25 mouse cellular contexts compared by ENCODE assay signal in the genomic region with DNA sequence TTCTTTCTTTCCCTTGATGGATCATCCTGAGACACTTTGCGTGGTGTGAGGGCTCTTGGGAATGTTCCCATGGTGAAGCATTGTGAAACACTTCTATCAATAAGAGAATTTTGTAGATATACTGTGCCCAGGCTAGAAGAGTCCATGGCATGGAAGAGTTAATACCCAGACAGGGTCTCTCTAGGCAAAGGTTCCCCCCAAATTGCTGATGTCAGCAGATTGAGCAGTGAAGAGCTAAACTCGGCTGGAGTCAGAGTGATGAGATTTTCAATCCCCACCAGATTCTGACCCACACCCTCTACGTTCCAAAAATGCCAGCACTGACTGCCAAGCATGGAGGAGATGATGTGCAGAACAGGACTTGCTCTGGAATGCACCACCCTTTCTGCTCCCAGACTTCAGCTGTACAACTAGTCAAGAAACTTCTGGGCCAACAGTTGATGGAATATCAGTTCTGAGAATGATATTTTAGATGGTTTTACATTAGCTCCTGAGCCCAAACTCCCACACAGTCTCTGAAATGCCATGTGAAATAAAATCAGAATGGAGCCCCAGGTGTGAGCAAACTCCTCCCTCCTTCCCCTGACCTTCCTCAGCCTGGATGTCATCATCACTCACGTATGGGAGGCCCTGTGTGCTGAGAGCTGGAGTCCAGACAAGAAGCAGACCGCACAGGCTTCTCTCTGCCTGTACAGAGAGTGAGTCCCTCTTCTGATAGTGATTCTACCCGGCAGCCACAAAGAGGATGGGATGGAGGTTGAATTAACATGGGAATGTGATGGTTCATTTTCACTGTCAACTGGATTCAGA.
DNase-seq lines count a peak whose midpoint lies in the region; ATAC-seq and TF ChIP-seq lines count a peak whose summit lies in the region.
"Had no signal": no experiment of that assay in that cellular context is flagged by ENCODE, and none has a peak within 500 bp of the region (broad histone marks: within the 10 kb centered on the region; RNA-seq: fewer than 3 reads in every experiment).

No protein-coding gene starts in this region.

- H3K36me3 ChIP-seq in heart, embryonic 14.5 days (ENCODE audit: control insufficient read depth, insufficient read depth, low read length), result no peaks in the 10 kb centered on the region
- no peaks in the 10 kb centered on the region for H3K36me3 ChIP-seq in intestine, embryonic 14.5 days (ENCODE audit: control insufficient read depth, insufficient read depth, low read length)
- no peaks in the 10 kb centered on the region for H3K36me3 ChIP-seq in intestine, postnatal 0 days (ENCODE audit: control insufficient read depth, insufficient read depth)
- H3K36me3 ChIP-seq in stomach, embryonic 14.5 days (ENCODE audit: control insufficient read depth, insufficient read depth, low read length), result no peaks in the 10 kb centered on the region
- H3K36me3 ChIP-seq in stomach, postnatal 0 days (ENCODE audit: control insufficient read depth, insufficient read depth, low read length), result no peaks in the 10 kb centered on the region
- no peaks in the 10 kb centered on the region for H3K36me3 ChIP-seq in stomach, embryonic 16.5 days (ENCODE audit: control insufficient read depth, insufficient read depth, low read length)
- H3K36me3 ChIP-seq in forebrain, embryonic 10.5 days (replicated peaks), result no peaks in the 10 kb centered on the region
- H3K36me3 ChIP-seq: forebrain, embryonic 12.5 days; hindbrain, embryonic 10.5 days; limb, embryonic 12.5 days; midbrain, embryonic 12.5 days had no signal

- no peak for TF ChIP-seq CTCF in intestine, postnatal 0 days (IDR thresholded peaks at IDR 0.05; ENCODE audit: low read depth)
- no peak for TF ChIP-seq CTCF in stomach, postnatal 0 days (IDR thresholded peaks at IDR 0.05; ENCODE audit: low read depth)

- ATAC-seq in heart, embryonic 14.5 days (ENCODE audit: insufficient number of reproducible peaks, insufficient read depth, low FRiP score, low read depth), result peak; percentile 66; the same call in 1 of the 2 replicates
- ATAC-seq in intestine, embryonic 14.5 days (replicated peaks; ENCODE audit: low FRiP score, low TSS enrichment, low read depth), result peak; percentile 70; the same call in 1 of the 2 replicates
- no peak for ATAC-seq in intestine, postnatal 0 days
- peak; percentile 69; the same call in 1 of the 2 replicates for ATAC-seq in stomach, embryonic 14.5 days (ENCODE audit: insufficient number of reproducible peaks, insufficient read depth, low FRiP score, low read depth)
- ATAC-seq in stomach, postnatal 0 days (ENCODE audit: low FRiP score, low TSS enrichment), result no peak
- peak; percentile 56; the same call in 1 of the 2 replicates for ATAC-seq in stomach, embryonic 16.5 days (ENCODE audit: insufficient read depth, low FRiP score)
- ATAC-seq: activated CD4-positive, CD25-positive, alpha-beta regulatory T cell, adult 4 months; hindbrain, embryonic 16.5 days; liver, postnatal 0 days had no signal

- no peak for DNase-seq in heart, adult 9 months (ENCODE audit: low spot score in 2 of 2)
- DNase-seq in intestine, embryonic 14.5 days (ENCODE audit: low spot score), result no peak
- DNase-seq in stomach, postnatal 0 days (ENCODE audit: low spot score), result no peak
- DNase-seq in forebrain, embryonic 10.5 days (ENCODE audit: extremely low spot score, low spot score), result no peak
- DNase-seq: adrenal gland, adult 8-10 months; cerebellum, adult 18-20 months; cerebellum, postnatal 14 days; gastrocnemius, adult 2 months; kidney, adult 18-20 months; kidney, postnatal 4 days; liver, postnatal 0 days; right cerebral cortex, postnatal 25 days; spleen, adult 18-20 months; thymus, postnatal 25 days had no signal

- 34% methylated on average over 6 of the region's 6 CpGs for WGBS in heart, embryonic 14.5 days
- 38% methylated on average over 6 of the region's 6 CpGs for WGBS in intestine, embryonic 14.5 days
- 59% methylated on average over 6 of the region's 6 CpGs for WGBS in intestine, postnatal 0 days
- WGBS in stomach, embryonic 14.5 days, result 38% methylated on average over 6 of the region's 6 CpGs
- WGBS in stomach, postnatal 0 days, result 43% methylated on average over 6 of the region's 6 CpGs
- 38% methylated on average over 6 of the region's 6 CpGs for WGBS in stomach, embryonic 16.5 days
- 82% methylated on average over 6 of the region's 6 CpGs for WGBS in forebrain, embryonic 10.5 days

- H3K4me2 ChIP-seq in heart, embryonic 14.5 days (ENCODE audit: low read length), result no peak overlapping the region
- no peak overlapping the region for H3K4me2 ChIP-seq in intestine, embryonic 14.5 days (ENCODE audit: low read length)
- no peak overlapping the region for H3K4me2 ChIP-seq in intestine, postnatal 0 days (replicated peaks; ENCODE audit: low read depth)
- H3K4me2 ChIP-seq in stomach, embryonic 14.5 days (replicated peaks; ENCODE audit: low read depth, low read length), result no peak overlapping the region
- no peak overlapping the region for H3K4me2 ChIP-seq in stomach, postnatal 0 days (replicated peaks; ENCODE audit: low read depth)
- H3K4me2 ChIP-seq in stomach, embryonic 16.5 days (ENCODE audit: low read depth, low read length), result no peak overlapping the region
- H3K4me2 ChIP-seq: forebrain, embryonic 12.5 days; limb, embryonic 12.5 days; liver, embryonic 11.5 days; midbrain, embryonic 12.5 days had no signal

- no peaks in the 10 kb centered on the region for H3K27me3 ChIP-seq in heart, embryonic 14.5 days (ENCODE audit: control insufficient read depth, insufficient read depth, low read length)
- H3K27me3 ChIP-seq in intestine, embryonic 14.5 days (replicated peaks; ENCODE audit: control insufficient read depth, insufficient read depth, low read length), result no peaks in the 10 kb centered on the region
- H3K27me3 ChIP-seq in intestine, postnatal 0 days (replicated peaks; ENCODE audit: control insufficient read depth, insufficient read depth, low read length), result no peaks in the 10 kb centered on the region
- H3K27me3 ChIP-seq in stomach, embryonic 14.5 days (ENCODE audit: control insufficient read depth, insufficient read depth, low read length), result no peaks in the 10 kb centered on the region
- H3K27me3 ChIP-seq in stomach, postnatal 0 days (ENCODE audit: control insufficient read depth, insufficient read depth, low read length), result no peaks in the 10 kb centered on the region
- no peaks in the 10 kb centered on the region for H3K27me3 ChIP-seq in stomach, embryonic 16.5 days (ENCODE audit: control insufficient read depth, insufficient read depth, low read length)
- no peaks in the 10 kb centered on the region for H3K27me3 ChIP-seq in forebrain, embryonic 10.5 days (ENCODE audit: poor library complexity, severe bottlenecking)
- H3K27me3 ChIP-seq: forebrain, embryonic 12.5 days; limb, embryonic 12.5 days; midbrain, embryonic 12.5 days had no signal

- H3K9me3 ChIP-seq in heart, embryonic 14.5 days (ENCODE audit: control insufficient read depth, low read length), result 0 out of 2 replicates have a peak, but pooled peaks cover 6% of the 10 kb centered on the region
- 0 out of 2 replicates have a peak, but pooled peaks cover 2% of the 10 kb centered on the region for H3K9me3 ChIP-seq in intestine, embryonic 14.5 days (ENCODE audit: control insufficient read depth, low read length)
- no peaks in the 10 kb centered on the region for H3K9me3 ChIP-seq in intestine, postnatal 0 days (ENCODE audit: control insufficient read depth)
- no peaks in the 10 kb centered on the region for H3K9me3 ChIP-seq in stomach, embryonic 14.5 days (ENCODE audit: control insufficient read depth, low read depth, low read length)
- H3K9me3 ChIP-seq in stomach, postnatal 0 days (ENCODE audit: control insufficient read depth, low read length), result no peaks in the 10 kb centered on the region
- H3K9me3 ChIP-seq in stomach, embryonic 16.5 days (replicated peaks; ENCODE audit: control insufficient read depth, low read length), result no peaks in the 10 kb centered on the region
- H3K9me3 ChIP-seq in forebrain, embryonic 10.5 days, result no peaks in the 10 kb centered on the region
- H3K9me3 ChIP-seq: forebrain, embryonic 12.5 days; hindbrain, embryonic 10.5 days; midbrain, embryonic 12.5 days had no signal

- peaks cover 14% of the 10 kb centered on the region in 2 experiments for H3K4me1 ChIP-seq in heart, embryonic 14.5 days (ENCODE audit: control insufficient read depth in 2 of 2, insufficient read depth in 2 of 2, low read length in 2 of 2)
- no peaks in the 10 kb centered on the region for H3K4me1 ChIP-seq in intestine, embryonic 14.5 days (replicated peaks; ENCODE audit: control insufficient read depth, insufficient read depth, low read length)
- H3K4me1 ChIP-seq in intestine, postnatal 0 days (replicated peaks; ENCODE audit: control insufficient read depth, insufficient read depth, low read length), result no peaks in the 10 kb centered on the region
- H3K4me1 ChIP-seq in stomach, embryonic 14.5 days (ENCODE audit: control insufficient read depth, insufficient read depth, low read length), result no peaks in the 10 kb centered on the region
- H3K4me1 ChIP-seq in stomach, postnatal 0 days (replicated peaks; ENCODE audit: control insufficient read depth, insufficient read depth), result no peaks in the 10 kb centered on the region
- H3K4me1 ChIP-seq in stomach, embryonic 16.5 days (ENCODE audit: control insufficient read depth, insufficient read depth, low read length), result no peaks in the 10 kb centered on the region
- peaks cover 3% of the 10 kb centered on the region; the same call in 1 of the 2 replicates for H3K4me1 ChIP-seq in forebrain, embryonic 10.5 days
- H3K4me1 ChIP-seq: forebrain, embryonic 12.5 days; midbrain, embryonic 12.5 days had no signal

- peak overlapping the region; percentile 2 to 31; a peak in 3 of 4 replicates for H3K27ac ChIP-seq in heart, embryonic 14.5 days (replicated peaks in 1 of 2; ENCODE audit: control insufficient read depth in 1 of 2, insufficient read depth in 1 of 2, low read depth in 2 of 2, low read length in 2 of 2)
- no peak overlapping the region for H3K27ac ChIP-seq in intestine, embryonic 14.5 days (ENCODE audit: low read depth)
- no peak overlapping the region for H3K27ac ChIP-seq in intestine, postnatal 0 days (ENCODE audit: low read depth, low read length)
- H3K27ac ChIP-seq in stomach, embryonic 14.5 days (ENCODE audit: low read length), result no peak overlapping the region
- no peak overlapping the region for H3K27ac ChIP-seq in stomach, postnatal 0 days (replicated peaks)
- no peak overlapping the region for H3K27ac ChIP-seq in stomach, embryonic 16.5 days (ENCODE audit: low read length)
- H3K27ac ChIP-seq in forebrain, embryonic 10.5 days, result no peak overlapping the region
- H3K27ac ChIP-seq: forebrain, embryonic 12.5 days; gastrocnemius, adult 2 months; hindbrain, embryonic 10.5 days; limb, embryonic 12.5 days; midbrain, embryonic 12.5 days had no signal

- no peak overlapping the region for H3K9ac ChIP-seq in heart, embryonic 14.5 days (ENCODE audit: low read length)
- H3K9ac ChIP-seq in intestine, embryonic 14.5 days (ENCODE audit: low read length), result no peak overlapping the region
- no peak overlapping the region for H3K9ac ChIP-seq in intestine, postnatal 0 days (ENCODE audit: low read depth, low read length)
- H3K9ac ChIP-seq in stomach, embryonic 14.5 days (replicated peaks; ENCODE audit: low read depth, low read length), result no peak overlapping the region
- H3K9ac ChIP-seq in stomach, postnatal 0 days (ENCODE audit: low read length), result no peak overlapping the region
- no peak overlapping the region for H3K9ac ChIP-seq in stomach, embryonic 16.5 days (ENCODE audit: low read length)
- H3K9ac ChIP-seq: forebrain, embryonic 12.5 days; limb, embryonic 12.5 days; liver, postnatal 0 days; midbrain, embryonic 12.5 days had no signal

- no peak for TF ChIP-seq EP300 in stomach, postnatal 0 days (optimal IDR thresholded peaks at IDR 0.05)

- H3K4me3 ChIP-seq in heart, embryonic 14.5 days (ENCODE audit: control insufficient read depth in 1 of 2, insufficient read depth in 1 of 2, low read depth in 1 of 2, low read length in 2 of 2), result no peak overlapping the region
- no peak overlapping the region for H3K4me3 ChIP-seq in intestine, embryonic 14.5 days (ENCODE audit: low read depth, low read length)
- no peak overlapping the region for H3K4me3 ChIP-seq in intestine, postnatal 0 days (ENCODE audit: low read depth, low read length)
- no peak overlapping the region for H3K4me3 ChIP-seq in stomach, embryonic 14.5 days (ENCODE audit: low read depth, low read length)
- no peak overlapping the region for H3K4me3 ChIP-seq in stomach, postnatal 0 days (ENCODE audit: low read depth, low read length)
- no peak overlapping the region for H3K4me3 ChIP-seq in stomach, embryonic 16.5 days (replicated peaks; ENCODE audit: low read length)
- no peak overlapping the region for H3K4me3 ChIP-seq in forebrain, embryonic 10.5 days
- H3K4me3 ChIP-seq: forebrain, embryonic 12.5 days; gastrocnemius, adult 2 months; hindbrain, embryonic 10.5 days; limb, embryonic 12.5 days; midbrain, embryonic 12.5 days had no signal

Comparison
In these comparisons a context has a peak if more than half of its experiments do, and no peak if none do; other contexts are left out.
1. ATAC-seq: peak in heart, embryonic 14.5 days (single experiment), intestine, embryonic 14.5 days (single experiment), stomach, embryonic 14.5 days (single experiment) and stomach, embryonic 16.5 days (single experiment); none in intestine, postnatal 0 days (single experiment) and stomach, postnatal 0 days (single experiment).
2. H3K27ac ChIP-seq: peak in heart, embryonic 14.5 days (2 of 2); none in intestine, embryonic 14.5 days (single experiment), intestine, postnatal 0 days (single experiment), stomach, embryonic 14.5 days (single experiment), stomach, postnatal 0 days (single experiment), stomach, embryonic 16.5 days (single experiment) and forebrain, embryonic 10.5 days (single experiment).